Mouse (Mus musculus): ENCODE measurements around the gene Zfp185. TPM values are rescaled to one million over a fixed set of nuclear protein-coding genes. Genes with fewer than 3 reads are reported as not detected.
A peak's percentile ranks its signal among the peaks of the same experiment; 100 is the strongest.
"Not testable (repeated sequence)": the region's sequence is repeated elsewhere in the genome, so short reads cannot be mapped to it uniquely, and the experiment has no call there.

Zfp185 gene
- total RNA-seq, 2 experiments from 2014 or later: 0.82 to 2.5 TPM

- Histone ChIP-seq H3K27ac (no peak overlapping the region), H3K4me3 (no peak overlapping the region)
- DNase-seq: no peak
- no peak for TF ChIP-seq CTCF (IDR thresholded peaks at IDR 0.05)
- intact Hi-C loops (cut with DNase I): no loop called here
These were observed 18.5 kb downstream of the Zfp185 start for GRCm38 (mm10) chrX:73005678-73006077.

GRCm38 (mm10) chrX:73007597-73008479 is 20.7 kb downstream of the Zfp185 start:
- peak; percentile 93 for DNase-seq
- H3K27ac ChIP-seq: peak overlapping the region; percentile 91
- TF ChIP-seq CTCF (IDR thresholded peaks at IDR 0.05): peak; percentile 89
- intact Hi-C loops (cut with DNase I): no loop called here
- H3K4me3 ChIP-seq: peak overlapping the region; percentile 68

- H3K4me3 ChIP-seq: no peak overlapping the region
- TF ChIP-seq CTCF (IDR thresholded peaks at IDR 0.05): no peak
These were observed 25.7 kb downstream of the Zfp185 start for GRCm38 (mm10) chrX:73012846-73013245.

GRCm38 (mm10) chrX:73037003-73037402 is 49.9 kb downstream of the Zfp185 start, which contains the start of gene Pnma5:
Gene Pnma5 (minus strand): TSS chrX:73037103.
- Histone ChIP-seq H3K4me3 (no peak within 1 kb of the TSS), H3K27ac (no peak within 1 kb of the TSS)
- no peak for DNase-seq
- intact Hi-C loops (cut with DNase I): no loop called here
- TF ChIP-seq CTCF (IDR thresholded peaks at IDR 0.05): no peak

More at GRCm38 (mm10) chrX:73012846-73013245, 25.7 kb downstream of the Zfp185 start:
- H3K27ac ChIP-seq: no peak overlapping the region
- DNase-seq: no peak
- intact Hi-C loops (cut with DNase I): loop anchor here (5.0 to 10.0 kb wide), 2 partner anchors 39 to 642 kb away; no protein-coding TSS in a partner anchor

- no peak for DNase-seq
These were observed 51.7 kb downstream of the Zfp185 start for GRCm38 (mm10) chrX:73038831-73039230.

GRCm38 (mm10) chrX:73039666-73040065 is 52.5 kb downstream of the Zfp185 start:
- no peak overlapping the region for H3K27ac ChIP-seq
- intact Hi-C loops (cut with DNase I): no loop called here
- DNase-seq: no peak
- no peak overlapping the region for H3K4me3 ChIP-seq
- no peak for TF ChIP-seq CTCF (IDR thresholded peaks at IDR 0.05)

More at GRCm38 (mm10) chrX:73038831-73039230, 51.7 kb downstream of the Zfp185 start:
- no peak overlapping the region for H3K4me3 ChIP-seq
- intact Hi-C loops (cut with DNase I): no loop called here
- TF ChIP-seq CTCF (IDR thresholded peaks at IDR 0.05): no peak
- no peak overlapping the region for H3K27ac ChIP-seq

GRCm38 (mm10) chrX:73053860-73054563 is 66.9 kb downstream of the Zfp185 start:
- intact Hi-C loops (cut with DNase I): loop anchor here (1.0 to 10.0 kb wide), 5 partner anchors 42 to 841 kb away; partner anchors contain the start of genes Avpr2 and L1cam
- TF ChIP-seq CTCF (IDR thresholded peaks at IDR 0.05): peak; percentile 89
- peak; percentile 91 for DNase-seq
- Histone ChIP-seq H3K27ac (peak overlapping the region; percentile 75), H3K4me3 (peak overlapping the region; percentile 41)

- intact Hi-C loops (cut with DNase I): no loop called here
- no peak for DNase-seq
- no peak for TF ChIP-seq CTCF (IDR thresholded peaks at IDR 0.05)
These were observed 74.4 kb downstream of the Zfp185 start for GRCm38 (mm10) chrX:73061528-73061927.

GRCm38 (mm10) chrX:73062323-73062722 is 75.2 kb downstream of the Zfp185 start:
- no peak overlapping the region for H3K27ac ChIP-seq
- DNase-seq: no peak
- no peak overlapping the region for H3K4me3 ChIP-seq
- intact Hi-C loops (cut with DNase I): no loop called here
- no peak for TF ChIP-seq CTCF (IDR thresholded peaks at IDR 0.05)

More at GRCm38 (mm10) chrX:73061528-73061927, 74.4 kb downstream of the Zfp185 start:
- Histone ChIP-seq H3K4me3 (no peak overlapping the region), H3K27ac (no peak overlapping the region)

GRCm38 (mm10) chrX:73063512-73064414 is 76.6 kb downstream of the Zfp185 start:
- Histone ChIP-seq H3K27ac (no peak overlapping the region), H3K4me3 (no peak overlapping the region)
- peak; percentile 16 for DNase-seq
- intact Hi-C loops (cut with DNase I): no loop called here
- no peak for TF ChIP-seq CTCF (IDR thresholded peaks at IDR 0.05)

GRCm38 (mm10) chrX:73064415-73064793 is 77.3 kb downstream of the Zfp185 start, which contains the start of gene Pnma3:
Gene Pnma3 (plus strand): TSS chrX:73064787.
- intact Hi-C loops (cut with DNase I): no loop called here
- no peak for TF ChIP-seq CTCF (IDR thresholded peaks at IDR 0.05)
- H3K4me3 ChIP-seq: no peak within 1 kb of the TSS
- no peak for DNase-seq
- no peak within 1 kb of the TSS for H3K27ac ChIP-seq

- H3K4me3 ChIP-seq; intact Hi-C loops (cut with DNase I); H3K27ac ChIP-seq; DNase-seq: not testable (repeated sequence)
These were observed 79.7 kb downstream of the Zfp185 start for GRCm38 (mm10) chrX:73066765-73067312.

Small RNAs within 50 kb of the gene (microRNA-seq; reads per million reads assigned to microRNA genes)
- gene Mir2137: not detected

Other genes with a start within 250 kb of the Zfp185 start
- gene Gabrq, start 162.2 kb upstream of the Zfp185 start, total RNA-seq (2021): not detected
- gene Cetn2, start 68.9 kb upstream of the Zfp185 start, total RNA-seq (2021): 10 to 100 TPM; 24.4 to 28.6 TPM
- gene Nsdhl, start 68.8 kb upstream of the Zfp185 start, total RNA-seq (2021): 1 to 10 TPM; 4.3 to 4.6 TPM
- under 1 TPM in 1 of 2 experiments, not detected in 1; 0.14 TPM for gene Pnma5, start 49.8 kb downstream of the Zfp185 start, total RNA-seq (2021)
- gene Pnma3, start 77.4 kb downstream of the Zfp185 start, total RNA-seq (2021): not detected
- not detected for gene Xlr4a, start 95.1 kb downstream of the Zfp185 start, total RNA-seq (2021)
- under 1 TPM in 1 of 2 experiments, not detected in 1; 0.11 TPM for gene Xlr3a, start 109.8 kb downstream of the Zfp185 start, total RNA-seq (2021)
- not detected for gene Gm14685, start 129.7 kb downstream of the Zfp185 start, total RNA-seq (2021)
- not detected for gene Xlr5b, start 161.5 kb downstream of the Zfp185 start, total RNA-seq (2021)
- gene DXBay18, start 162.1 kb downstream of the Zfp185 start, total RNA-seq (2021): not detected
- not detected for gene Spin2d, start 189.7 kb downstream of the Zfp185 start, total RNA-seq (2021)
- gene Xlr3b, start 204.9 kb downstream of the Zfp185 start, total RNA-seq (2021): 1 to 10 TPM in 1 of 2 experiments, under 1 TPM in 1; 0.17 to 4.8 TPM
- not detected for gene Xlr4b, start 227.0 kb downstream of the Zfp185 start, total RNA-seq (2021)
- gene F8a, start 241.0 kb downstream of the Zfp185 start, total RNA-seq (2021): 1 to 10 TPM; 5.6 to 6.6 TPM

Measured in gastrocnemius, adult 2 months (tissue).